Mouse (Mus musculus) liver, embryonic 11.5 days (tissue): Measurements from ENCODE around the gene Fgd2. TPM values are rescaled to one million over a fixed set of nuclear protein-coding genes. Genes with fewer than 3 reads are reported as not detected.
"Not testable (repeated sequence)": the region's sequence is repeated elsewhere in the genome, so short reads cannot be mapped to it uniquely, and the experiment has no call there.

Experiments used
- ATAC-seq: fragments of 200-750 bp; cut with Nextera tagmentation; replicated peaks from 2 replicates; pipeline ENCODE4 v1.8.0; 2017; ENCODE audit warnings: moderate number of reproducible peaks, mild to moderate bottlenecking, moderate TSS enrichment, moderate library complexity; ENCODE audit not compliant: low FRiP score
- DNase-seq: peaks from one replicate; pipeline ENCODE4 v3.0.0-alpha.2; 2017; ENCODE audit warnings: low spot score
- H3K27ac ChIP-seq: fragments of 300-500 bp; sonication (generic); 2 replicates; pipeline ENCODE4 v1.5.1; 2014; ENCODE audit warnings: mild to moderate bottlenecking, low read depth, low read length, control low read depth
- H3K27me3 ChIP-seq: fragments of 300-500 bp; sonication (generic); replicated peaks from 2 replicates; pipeline ENCODE4 v1.6.1; 2014; ENCODE audit warnings: low read length, mixed read lengths; ENCODE audit not compliant: control insufficient read depth, insufficient read depth
- H3K36me3 ChIP-seq: fragments of 300-500 bp; sonication (generic); 2 replicates; pipeline ENCODE4 v1.6.1; 2014; ENCODE audit warnings: mild to moderate bottlenecking, low read length, moderate library complexity, mixed read lengths; ENCODE audit not compliant: control insufficient read depth, insufficient read depth
- H3K4me1 ChIP-seq: fragments of 300-500 bp; sonication (generic); replicated peaks from 2 replicates; pipeline ENCODE4 v1.6.1; 2014; ENCODE audit warnings: low read length, mixed read lengths; ENCODE audit not compliant: control insufficient read depth, insufficient read depth
- H3K4me2 ChIP-seq: fragments of 300-500 bp; sonication (generic); 2 replicates; pipeline ENCODE4 v1.6.1; 2014; ENCODE audit warnings: mild to moderate bottlenecking, control low read depth, moderate library complexity
- H3K4me3 ChIP-seq: fragments of 300-500 bp; sonication (generic); 2 replicates; pipeline ENCODE4 v1.5.1; 2014; ENCODE audit warnings: low read depth, low read length, control low read depth
- H3K9ac ChIP-seq: fragments of 300-500 bp; sonication (generic); 2 replicates; pipeline ENCODE4 v1.6.1; 2014; ENCODE audit warnings: low read depth, low read length, control low read depth
- H3K9me3 ChIP-seq: fragments of 300-500 bp; sonication (generic); 2 replicates; pipeline ENCODE4 v1.6.1; 2016; ENCODE audit warnings: low read length, inconsistent platforms, mixed read lengths; ENCODE audit not compliant: control insufficient read depth
- WGBS: fragments of 180-500 bp; shearing (Covaris S2); extraction: QIAGEN DNeasy Blood & Tissue Kit; methylation state at CpG from one replicate; pipeline ENCODE4 v1.1.7; 2014; 5-methylcytosine and 5-hydroxymethylcytosine counted together
- polyA plus RNA-seq: library from polyadenylated mRNA; unstranded; fragments of >200 nt; fragmentation: Nextera tagmentation; extraction: Ambion mirVana; gene quantifications from 2 replicates; pipeline ENCODE4 v1.2.1, GENCODE M21; 2014

Fgd2 gene
- polyA plus RNA-seq, result 6.0 and 6.7 TPM in 2 replicates

GRCm38 (mm10) chr17:29360761-29361221 is at the start of gene Fgd2:
TSS of gene Fgd2 (plus strand) at chr17:29360914.
- Histone ChIP-seq H3K36me3 (no peaks in the 10 kb centered on the region), H3K4me3 (peak within 1 kb of the TSS; percentile 13), H3K27me3 (no peaks in the 10 kb centered on the region), H3K9ac (no peak within 1 kb of the TSS), H3K27ac (no peak within 1 kb of the TSS), H3K4me1 (peaks cover 21% of the 10 kb centered on the region; the same call in 1 of the 2 replicates), H3K9me3 (no peaks in the 10 kb centered on the region), H3K4me2 (peak within 1 kb of the TSS; percentile 33)
- ATAC-seq, result no peak; the same call in 1 of the 2 replicates
- WGBS, result 8% methylated on average over 5 of the region's 5 CpGs
- no peak for DNase-seq

- WGBS, result 89% methylated on average over 8 of the region's 8 CpGs
- Histone ChIP-seq H3K4me2 (no peak overlapping the region), H3K9me3 (no peaks in the 10 kb centered on the region), H3K4me3 (no peak overlapping the region), H3K27me3 (no peaks in the 10 kb centered on the region), H3K9ac (no peak overlapping the region), H3K4me1 (no peaks in the 10 kb centered on the region), H3K27ac (no peak overlapping the region), H3K36me3 (no peaks in the 10 kb centered on the region)
- DNase-seq (no peak), ATAC-seq (no peak)
Observed at GRCm38 (mm10) chr17:29311602-29312001, 49.1 kb upstream of the Fgd2 start.

GRCm38 (mm10) chr17:29312082-29312481 is 48.6 kb upstream of the Fgd2 start:
- H3K4me2 ChIP-seq, result no peak overlapping the region
- DNase-seq (no peak), ATAC-seq (no peak)
- H3K27ac ChIP-seq, result no peak overlapping the region
- H3K4me3 ChIP-seq, result no peak overlapping the region
- H3K4me1 ChIP-seq, result no peaks in the 10 kb centered on the region
- no peaks in the 10 kb centered on the region for H3K36me3 ChIP-seq
- no peaks in the 10 kb centered on the region for H3K27me3 ChIP-seq
- no peaks in the 10 kb centered on the region for H3K9me3 ChIP-seq
- WGBS, result 96% methylated on average over 2 of the region's 2 CpGs
- H3K9ac ChIP-seq, result no peak overlapping the region

- H3K36me3 ChIP-seq, result no peaks in the 10 kb centered on the region
- DNase-seq, result no peak
- no peak overlapping the region for H3K4me2 ChIP-seq
- no peaks in the 10 kb centered on the region for H3K4me1 ChIP-seq
- no peak for ATAC-seq
- H3K27ac ChIP-seq, result no peak overlapping the region
- no peaks in the 10 kb centered on the region for H3K9me3 ChIP-seq
- no peak overlapping the region for H3K4me3 ChIP-seq
- no peak overlapping the region for H3K9ac ChIP-seq
- H3K27me3 ChIP-seq, result no peaks in the 10 kb centered on the region
Observed at GRCm38 (mm10) chr17:29313300-29313699, 47.4 kb upstream of the Fgd2 start.

- Histone ChIP-seq H3K27ac (peak overlapping the region; percentile 51; the same call in 1 of the 2 replicates), H3K9ac (peak overlapping the region; percentile 5; the same call in 1 of the 2 replicates), H3K27me3 (peaks cover 12% of the 10 kb centered on the region), H3K4me2 (no peak overlapping the region), H3K36me3 (no peaks in the 10 kb centered on the region), H3K9me3 (no peaks in the 10 kb centered on the region), H3K4me3 (no peak overlapping the region), H3K4me1 (peaks cover 10% of the 10 kb centered on the region; the same call in 1 of the 2 replicates)
- no peak for ATAC-seq
- DNase-seq, result no peak
- 56% methylated on average over 9 of the region's 9 CpGs for WGBS
Observed at GRCm38 (mm10) chr17:29315672-29316465, 44.8 kb upstream of the Fgd2 start.

GRCm38 (mm10) chr17:29316891-29317290 is 43.8 kb upstream of the Fgd2 start:
- 74% methylated on average over 3 of the region's 3 CpGs for WGBS
- Histone ChIP-seq H3K9ac (no peak overlapping the region), H3K9me3 (no peaks in the 10 kb centered on the region), H3K27me3 (peaks cover 22% of the 10 kb centered on the region), H3K4me2 (no peak overlapping the region), H3K27ac (peak overlapping the region; percentile 51; the same call in 1 of the 2 replicates), H3K4me1 (peaks cover 10% of the 10 kb centered on the region; the same call in 1 of the 2 replicates), H3K4me3 (no peak overlapping the region), H3K36me3 (no peaks in the 10 kb centered on the region)
- ATAC-seq (no peak), DNase-seq (no peak)

GRCm38 (mm10) chr17:29317380-29317779 is 43.3 kb upstream of the Fgd2 start, which contains the start of gene Pi16:
TSS of gene Pi16 (plus strand) at chr17:29317680.
- not testable (repeated sequence) for H3K9ac ChIP-seq, H3K36me3 ChIP-seq, ATAC-seq, H3K4me2 ChIP-seq, H3K4me3 ChIP-seq, DNase-seq, H3K9me3 ChIP-seq
- H3K27me3 ChIP-seq, result peaks cover 27% of the 10 kb centered on the region
- peaks cover 12% of the 10 kb centered on the region; the same call in 1 of the 2 replicates for H3K4me1 ChIP-seq
- H3K27ac ChIP-seq, result peak within 1 kb of the TSS; percentile 51; the same call in 1 of the 2 replicates
- 72% methylated on average over 3 of the region's 3 CpGs for WGBS

GRCm38 (mm10) chr17:29318731-29319250 is 41.9 kb upstream of the Fgd2 start:
- Histone ChIP-seq H3K4me3 (no peak overlapping the region), H3K9ac (no peak overlapping the region), H3K27me3 (peaks cover 33% of the 10 kb centered on the region), H3K27ac (no peak overlapping the region), H3K4me1 (peaks cover 16% of the 10 kb centered on the region), H3K4me2 (no peak overlapping the region), H3K9me3 (no peaks in the 10 kb centered on the region), H3K36me3 (no peaks in the 10 kb centered on the region)
- 45% methylated on average over 6 of the region's 6 CpGs for whole genome bisulfite sequencing
- DNase-seq, result no peak
- no peak for ATAC-seq
